Mouse (Mus musculus) hindbrain, embryonic 16.5 days (tissue): ENCODE data around the gene Uspl1. TPM values are rescaled to one million over a fixed set of nuclear protein-coding genes. Genes with fewer than 3 reads are reported as not detected.
A peak's percentile ranks its signal among the peaks of the same experiment; 100 is the strongest.

Experiments used
- ATAC-seq: fragments of 200-750 bp; cut with Nextera tagmentation; 2 replicates; pipeline ENCODE4 v1.8.0; 2017; ENCODE audit warnings: moderate TSS enrichment, moderate library complexity
- H3K27ac ChIP-seq: fragments of 300-500 bp; sonication (generic); 2 replicates; pipeline ENCODE4 v1.5.1; 2014; ENCODE audit warnings: low read depth, mild to moderate bottlenecking, control low read depth, low read length, moderate library complexity
- H3K27me3 ChIP-seq: fragments of 300-500 bp; sonication (generic); replicated peaks from 2 replicates; pipeline ENCODE4 v1.6.1; 2014; ENCODE audit warnings: low read length; ENCODE audit not compliant: control insufficient read depth, insufficient read depth
- H3K36me3 ChIP-seq: fragments of 300-500 bp; sonication (generic); 2 replicates; pipeline ENCODE4 v1.6.1; 2014; ENCODE audit warnings: mild to moderate bottlenecking, low read length, moderate library complexity, mixed read lengths; ENCODE audit not compliant: control insufficient read depth, insufficient read depth
- H3K4me1 ChIP-seq: fragments of 300-500 bp; sonication (generic); 2 replicates; pipeline ENCODE4 v1.6.1; 2014; ENCODE audit warnings: low read depth, low read length; ENCODE audit not compliant: control insufficient read depth, insufficient read depth
- H3K4me2 ChIP-seq: fragments of 300-500 bp; sonication (generic); 2 replicates; pipeline ENCODE4 v1.6.1; 2014; ENCODE audit warnings: mild to moderate bottlenecking, low read length, control low read depth, moderate library complexity
- H3K4me3 ChIP-seq: fragments of 300-500 bp; sonication (generic); 2 replicates; pipeline ENCODE4 v1.5.1; 2014; ENCODE audit warnings: mild to moderate bottlenecking, low read length, control low read depth, moderate library complexity
- H3K9ac ChIP-seq: fragments of 300-500 bp; sonication (generic); 2 replicates; pipeline ENCODE4 v1.6.1; 2014; ENCODE audit warnings: low read depth, mild to moderate bottlenecking, control low read depth, low read length, moderate library complexity
- H3K9me3 ChIP-seq: fragments of 300-500 bp; sonication (generic); 2 replicates; pipeline ENCODE4 v1.6.1; 2014; ENCODE audit warnings: mild to moderate bottlenecking, low read length, moderate library complexity; ENCODE audit not compliant: control insufficient read depth
- WGBS: fragments of 180-500 bp; shearing (Covaris S2); extraction: QIAGEN DNeasy Blood & Tissue Kit; methylation state at CpG from one replicate; pipeline ENCODE4 v1.1.7; 2014; 5-methylcytosine and 5-hydroxymethylcytosine counted together
- polyA plus RNA-seq: library from polyadenylated mRNA; unstranded; fragments of >200 nt; fragmentation: Nextera tagmentation; extraction: Ambion mirVana; gene quantifications from 2 replicates; pipeline ENCODE4 v1.2.1, GENCODE M21; 2015

Gene Uspl1
- polyA plus RNA-seq, 1 experiment from 2014 or later: 48.4 TPM

DNA sequence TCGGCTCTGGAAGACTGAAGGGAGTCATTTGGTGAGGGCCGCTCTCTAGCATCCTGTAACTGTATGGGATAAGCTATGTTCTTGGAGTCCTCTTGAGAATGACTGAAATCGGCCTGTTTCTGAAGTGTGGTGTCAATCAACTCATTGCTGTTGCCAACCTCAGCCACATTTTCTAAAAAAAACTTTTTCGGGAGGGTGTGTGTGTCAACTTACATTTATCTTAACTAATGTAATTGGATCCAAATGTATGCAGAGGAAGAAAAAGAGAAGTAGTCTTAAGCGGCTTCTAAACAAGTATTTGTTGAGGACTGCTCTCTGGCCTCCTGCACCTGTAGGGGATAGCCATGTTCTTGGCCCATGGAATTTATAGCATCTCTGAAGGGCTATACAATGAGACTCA, 6.1 kb upstream of the Uspl1 start:
- no peak overlapping the region for H3K27ac ChIP-seq
- no peak for ATAC-seq

DNA sequence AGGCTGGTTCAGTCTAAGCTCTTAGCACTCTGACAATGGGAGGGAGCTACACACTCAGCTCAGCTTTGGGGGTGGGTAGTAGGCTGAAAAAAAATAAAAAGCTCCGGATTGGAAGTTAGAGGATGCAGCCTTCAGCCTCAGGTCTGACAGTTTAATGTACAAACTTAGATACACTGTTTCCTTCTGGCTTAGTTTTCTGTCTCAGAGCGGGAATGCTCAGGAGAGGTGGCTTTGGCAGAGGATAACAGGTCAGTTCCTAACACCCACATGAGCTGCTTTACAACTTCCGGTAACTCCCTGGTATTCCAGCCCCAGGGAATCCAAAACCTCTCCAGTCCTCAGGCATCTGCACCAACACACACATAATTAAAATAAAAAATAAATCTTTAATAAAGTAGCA, 4.3 kb upstream of the Uspl1 start:
- no peak overlapping the region for H3K9ac ChIP-seq
- no peak overlapping the region for H3K27ac ChIP-seq
- no peak overlapping the region for H3K4me2 ChIP-seq
- no peaks in the 10 kb centered on the region for H3K9me3 ChIP-seq
- peaks cover 2% of the 10 kb centered on the region; the same call in 1 of the 2 replicates for H3K4me1 ChIP-seq
- no peaks in the 10 kb centered on the region for H3K27me3 ChIP-seq
- H3K36me3 ChIP-seq: no peaks in the 10 kb centered on the region
- ATAC-seq: no peak
- no peak overlapping the region for H3K4me3 ChIP-seq
- 84% methylated on average over 3 of the region's 3 CpGs for WGBS

More for the DNA sequence above, 6.1 kb upstream of the Uspl1 start:
- WGBS: 88% methylated on average over 5 of the region's 5 CpGs
- H3K9ac ChIP-seq: no peak overlapping the region
- H3K36me3 ChIP-seq: no peaks in the 10 kb centered on the region
- peaks cover 2% of the 10 kb centered on the region; the same call in 1 of the 2 replicates for H3K4me1 ChIP-seq
- no peaks in the 10 kb centered on the region for H3K9me3 ChIP-seq
- no peak overlapping the region for H3K4me2 ChIP-seq
- H3K4me3 ChIP-seq: no peak overlapping the region
- no peaks in the 10 kb centered on the region for H3K27me3 ChIP-seq

DNA sequence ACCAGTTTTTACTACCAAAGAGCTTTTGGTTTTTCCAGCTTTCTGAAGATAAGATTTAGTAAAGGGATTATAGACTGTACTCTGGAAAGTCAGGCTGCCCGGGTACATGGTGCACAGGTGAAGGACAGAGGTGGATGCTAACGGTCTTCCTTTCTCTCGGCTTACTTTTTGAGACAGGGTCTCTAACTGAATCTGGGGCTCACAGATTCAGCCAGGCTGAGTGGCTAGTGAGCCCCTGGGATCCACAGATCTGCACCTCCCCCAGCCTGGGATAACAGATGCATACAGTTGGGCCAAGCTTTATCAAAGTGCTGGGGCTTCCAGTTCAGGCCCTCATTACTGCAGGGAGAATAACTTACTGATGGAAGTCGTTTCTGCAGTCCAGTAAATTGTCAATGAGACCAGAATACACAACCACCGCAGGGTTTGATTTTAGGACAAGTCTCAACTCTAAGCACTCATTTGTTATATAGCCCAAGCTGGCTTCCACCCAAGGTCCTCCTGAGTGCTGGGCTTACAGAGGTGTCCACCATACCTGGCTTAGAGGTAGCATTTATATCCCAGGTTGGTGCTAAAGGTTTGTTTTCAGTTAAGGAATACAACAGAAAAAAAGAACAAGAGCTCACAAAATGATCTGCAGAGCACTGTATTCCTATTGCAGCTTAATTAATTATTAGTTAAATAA, 1.8 kb upstream of the Uspl1 start:
- 87% methylated on average over 5 of the region's 5 CpGs for WGBS

DNA sequence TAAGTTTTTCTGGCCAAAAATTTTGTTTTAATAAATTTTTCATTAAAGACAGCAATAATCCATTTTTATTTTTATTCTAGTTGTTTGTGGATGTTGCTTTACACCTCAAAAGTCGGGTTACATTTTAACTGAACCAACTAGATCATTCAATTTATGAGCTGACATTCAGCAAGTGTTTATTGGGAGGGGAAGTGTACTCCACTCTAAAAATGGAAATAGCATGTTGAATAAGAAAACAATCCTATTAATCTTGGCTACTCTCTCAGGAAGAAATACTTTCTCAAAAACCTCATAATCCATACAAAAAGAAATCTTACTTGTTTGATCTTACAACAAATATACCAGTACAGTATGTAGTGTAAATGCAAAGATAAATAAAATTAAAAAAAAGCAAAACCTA, 1.0 kb upstream of the Uspl1 start:
- peak overlapping the region; percentile 73 for H3K4me3 ChIP-seq
- no peaks in the 10 kb centered on the region for H3K27me3 ChIP-seq
- H3K4me1 ChIP-seq: peaks cover 17% of the 10 kb centered on the region
- H3K36me3 ChIP-seq: no peaks in the 10 kb centered on the region
- H3K27ac ChIP-seq: peak overlapping the region; percentile 96; the same call in 1 of the 2 replicates
- H3K4me2 ChIP-seq: peak overlapping the region; percentile 55
- ATAC-seq: no peak
- no peak overlapping the region for H3K9ac ChIP-seq
- H3K9me3 ChIP-seq: no peaks in the 10 kb centered on the region
- WGBS: 46% methylated on average over 1 of the region's 1 CpGs

More for the DNA sequence above, 1.8 kb upstream of the Uspl1 start:
- Histone ChIP-seq H3K4me2 (no peak overlapping the region), H3K4me3 (no peak overlapping the region), H3K9ac (no peak overlapping the region), H3K36me3 (no peaks in the 10 kb centered on the region), H3K27ac (no peak overlapping the region), H3K4me1 (peaks cover 17% of the 10 kb centered on the region), H3K27me3 (no peaks in the 10 kb centered on the region), H3K9me3 (no peaks in the 10 kb centered on the region)
- ATAC-seq: no peak

DNA sequence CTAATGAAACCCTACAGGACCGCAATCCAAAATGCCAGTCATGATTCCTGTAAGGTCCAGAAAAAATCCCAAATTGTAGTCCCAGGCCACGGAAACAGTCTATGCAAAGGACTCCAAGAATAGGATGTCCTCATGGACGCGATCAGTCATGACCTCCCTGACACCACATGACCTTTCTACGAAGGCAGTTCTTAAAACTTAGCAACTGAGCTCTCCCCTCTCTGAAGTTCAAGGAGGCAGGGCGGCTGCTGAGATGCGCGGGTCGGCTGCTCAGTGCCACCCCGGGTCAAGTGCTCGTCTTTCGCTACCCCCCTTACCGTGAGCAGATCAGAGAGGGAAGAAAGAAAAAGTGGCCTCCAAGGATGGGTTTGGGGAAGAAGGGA, 438 bp upstream of the Uspl1 start:
- H3K27ac ChIP-seq: peak overlapping the region; percentile 96
- H3K27me3 ChIP-seq: no peaks in the 10 kb centered on the region
- peak overlapping the region; percentile 55 for H3K4me2 ChIP-seq
- H3K4me1 ChIP-seq: peaks cover 17% of the 10 kb centered on the region
- no peaks in the 10 kb centered on the region for H3K9me3 ChIP-seq
- WGBS: under 1% methylated on average over 13 of the region's 13 CpGs
- H3K9ac ChIP-seq: peak overlapping the region; percentile 76
- peak; percentile 60 for ATAC-seq
- H3K4me3 ChIP-seq: peak overlapping the region; percentile 73
- no peaks in the 10 kb centered on the region for H3K36me3 ChIP-seq

DNA sequence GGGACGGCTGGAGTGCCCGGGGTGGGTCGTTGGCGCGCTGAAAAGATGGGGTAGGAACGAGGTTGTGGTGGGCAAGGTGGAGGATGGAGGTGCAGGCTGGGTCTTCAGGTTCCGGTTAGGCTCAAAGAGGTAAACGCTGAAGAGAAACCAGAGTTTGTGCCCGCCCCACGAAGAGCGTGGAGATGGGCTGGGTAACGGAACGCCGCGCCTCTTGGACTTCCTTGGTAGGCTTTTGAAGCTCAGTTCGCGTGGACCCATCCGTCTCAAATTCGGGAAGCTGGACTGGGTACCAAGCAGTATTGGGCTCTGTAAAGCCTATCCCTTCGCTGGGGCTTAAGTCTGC, 665 bp downstream of the Uspl1 start:
- WGBS: under 1% methylated on average over 20 of the region's 20 CpGs
- Histone ChIP-seq H3K36me3 (peaks cover 7% of the 10 kb centered on the region), H3K9me3 (no peaks in the 10 kb centered on the region), H3K4me2 (peak overlapping the region; percentile 69), H3K27me3 (no peaks in the 10 kb centered on the region), H3K9ac (peak overlapping the region; percentile 80), H3K4me3 (peak overlapping the region; percentile 73), H3K27ac (peak overlapping the region; percentile 90), H3K4me1 (peaks cover 17% of the 10 kb centered on the region)
- no peak for ATAC-seq

DNA sequence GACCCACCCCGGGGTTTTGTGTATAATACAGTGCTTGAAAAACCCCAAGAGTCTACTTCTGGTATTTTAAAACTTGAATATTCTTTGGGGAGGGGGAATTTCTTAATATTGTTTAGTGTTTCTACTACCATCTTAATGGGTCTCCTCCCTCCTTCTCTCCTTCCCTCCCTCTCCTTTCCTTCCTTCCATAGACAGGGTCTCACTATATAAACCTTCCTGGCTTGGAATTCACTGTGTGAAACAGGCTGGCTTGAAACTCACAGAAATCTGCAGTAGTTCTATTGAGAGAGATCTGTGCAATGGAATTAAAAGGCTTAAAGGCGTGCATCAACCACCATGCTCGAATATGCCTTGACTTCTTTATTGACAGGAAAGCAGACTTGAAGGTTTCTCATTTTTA, 1.7 kb downstream of the Uspl1 start:
- WGBS: 83% methylated on average over 3 of the region's 3 CpGs
- H3K36me3 ChIP-seq: peaks cover 15% of the 10 kb centered on the region
- no peaks in the 10 kb centered on the region for H3K9me3 ChIP-seq
- H3K4me3 ChIP-seq: peak overlapping the region; percentile 73
- H3K4me2 ChIP-seq: peak overlapping the region; percentile 69
- peaks cover 17% of the 10 kb centered on the region for H3K4me1 ChIP-seq
- no peak overlapping the region for H3K9ac ChIP-seq
- no peak overlapping the region for H3K27ac ChIP-seq
- no peaks in the 10 kb centered on the region for H3K27me3 ChIP-seq
- ATAC-seq: no peak

DNA sequence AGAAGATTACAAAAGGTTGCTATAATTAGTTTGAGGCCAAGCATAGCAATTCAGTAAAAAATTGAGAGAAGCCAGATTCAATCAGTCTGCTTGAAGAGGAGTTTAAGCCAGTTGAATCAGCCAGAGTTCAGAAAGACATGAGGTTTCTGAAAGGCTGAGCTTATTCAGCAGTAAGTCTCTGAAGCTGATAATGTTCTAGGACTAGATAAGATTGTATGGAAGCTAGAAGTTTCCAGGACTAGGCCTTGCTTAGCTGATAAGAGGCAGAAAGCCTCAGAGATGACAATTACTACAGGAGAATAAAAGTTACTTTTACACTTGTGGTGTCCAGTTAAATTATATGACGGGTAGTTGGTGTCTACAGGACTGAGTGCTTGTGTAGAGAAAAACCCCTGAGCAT, 6.0 kb downstream of the Uspl1 start:
- H3K36me3 ChIP-seq: peaks cover 37% of the 10 kb centered on the region
- peaks cover 16% of the 10 kb centered on the region for H3K4me1 ChIP-seq

DNA sequence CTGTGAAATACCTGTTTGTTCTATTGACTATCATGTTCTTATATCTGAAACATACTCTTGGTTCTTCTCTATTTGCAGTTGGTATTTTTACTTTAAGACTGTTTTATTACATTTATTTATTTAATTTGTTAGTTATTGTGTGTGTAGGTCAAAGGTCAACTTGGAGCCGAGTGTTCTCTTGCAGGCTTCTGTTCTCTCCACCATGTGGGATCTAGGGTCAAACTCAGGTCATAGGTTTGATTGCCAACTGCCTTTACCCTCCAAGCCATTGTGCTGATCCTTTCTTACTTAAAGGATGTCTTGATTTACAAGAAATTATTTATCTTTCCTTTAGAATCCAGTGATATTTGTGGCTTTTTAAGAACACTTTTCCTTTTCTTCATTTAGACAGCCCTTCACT, 12.5 kb downstream of the Uspl1 start:
- no peaks in the 10 kb centered on the region for H3K9me3 ChIP-seq
- WGBS: 0% methylated on average over 1 of the region's 1 CpGs
- ATAC-seq: no peak
- H3K27ac ChIP-seq: no peak overlapping the region
- no peak overlapping the region for H3K9ac ChIP-seq
- H3K4me1 ChIP-seq: peaks cover 14% of the 10 kb centered on the region
- peaks cover 26% of the 10 kb centered on the region for H3K36me3 ChIP-seq
- H3K4me3 ChIP-seq: no peak overlapping the region
- H3K27me3 ChIP-seq: no peaks in the 10 kb centered on the region
- no peak overlapping the region for H3K4me2 ChIP-seq

More for the DNA sequence above, 6.0 kb downstream of the Uspl1 start:
- Histone ChIP-seq H3K9me3 (no peaks in the 10 kb centered on the region), H3K4me3 (no peak overlapping the region), H3K27me3 (no peaks in the 10 kb centered on the region), H3K27ac (no peak overlapping the region), H3K4me2 (no peak overlapping the region), H3K9ac (no peak overlapping the region)
- 96% methylated on average over 1 of the region's 1 CpGs for WGBS
- no peak for ATAC-seq
